Mouse (Mus musculus) urinary bladder, postnatal 14 days (tissue): ENCODE data around the gene Tlcd2.

Experiments used
- DNase-seq: peaks from one replicate; pipeline ENCODE4 v3.0.0; 2021; ENCODE audit warnings: low spot score

The Tlcd2 gene

GRCm38 (mm10) chr11:75467512-75468215 lies 6.1 kb downstream of the Tlcd2 start:
- peak; percentile 67 for DNase-seq

GRCm38 (mm10) chr11:75468410-75468809 lies 6.9 kb downstream of the Tlcd2 start:
- no peak for DNase-seq

- no peak for DNase-seq
These were observed 7.7 kb downstream of the Tlcd2 start for GRCm38 (mm10) chr11:75469261-75469660.

GRCm38 (mm10) chr11:75470675-75471074 lies 9.2 kb downstream of the Tlcd2 start:
- DNase-seq, result no peak

GRCm38 (mm10) chr11:75472469-75473081 lies 11.1 kb downstream of the Tlcd2 start:
- DNase-seq, result no peak

GRCm38 (mm10) chr11:75473376-75473775 lies 11.9 kb downstream of the Tlcd2 start:
- DNase-seq, result no peak

GRCm38 (mm10) chr11:75486192-75486591 lies 24.7 kb downstream of the Tlcd2 start:
- DNase-seq, result no peak

GRCm38 (mm10) chr11:75486601-75487285 lies 25.2 kb downstream of the Tlcd2 start, which contains the start of gene Prpf8:
Gene Prpf8 (plus strand): TSS chr11:75486816.
- DNase-seq, result peak; percentile 96

- no peak for DNase-seq
These were observed 26.0 kb downstream of the Tlcd2 start for GRCm38 (mm10) chr11:75487496-75487895.

GRCm38 (mm10) chr11:75494296-75495049 lies 33.0 kb downstream of the Tlcd2 start:
- no peak for DNase-seq

GRCm38 (mm10) chr11:75498126-75498525 lies 36.6 kb downstream of the Tlcd2 start:
- no peak for DNase-seq

- no peak for DNase-seq
These were observed 46.6 kb downstream of the Tlcd2 start for GRCm38 (mm10) chr11:75508162-75508561.

GRCm38 (mm10) chr11:75508904-75509303 lies 47.4 kb downstream of the Tlcd2 start:
- DNase-seq, result no peak

- DNase-seq, result peak; percentile 65
These were observed 48.5 kb downstream of the Tlcd2 start, which contains the start of gene Rilp for GRCm38 (mm10) chr11:75509741-75510626. Gene Rilp (plus strand): TSS chr11:75510094.

- peak; percentile 95 for DNase-seq
These were observed 49.1 kb downstream of the Tlcd2 start for GRCm38 (mm10) chr11:75510627-75510993.

- peak; percentile 60 for DNase-seq
These were observed 49.7 kb downstream of the Tlcd2 start for GRCm38 (mm10) chr11:75511213-75511612.

- DNase-seq, result no peak
These were observed 50.9 kb downstream of the Tlcd2 start for GRCm38 (mm10) chr11:75512301-75513018.

- DNase-seq, result no peak
These were observed 51.8 kb downstream of the Tlcd2 start, which contains the start of gene Scarf1 for GRCm38 (mm10) chr11:75513336-75513735. Gene Scarf1 (plus strand): TSS chr11:75513540.

- DNase-seq, result no peak
These were observed 53.7 kb downstream of the Tlcd2 start for GRCm38 (mm10) chr11:75515186-75515585.

- no peak for DNase-seq
These were observed 58.5 kb downstream of the Tlcd2 start for GRCm38 (mm10) chr11:75519834-75520633.
